Mouse (Mus musculus): ENCODE results near the gene Dcp1a.

Dcp1a gene

DNA sequence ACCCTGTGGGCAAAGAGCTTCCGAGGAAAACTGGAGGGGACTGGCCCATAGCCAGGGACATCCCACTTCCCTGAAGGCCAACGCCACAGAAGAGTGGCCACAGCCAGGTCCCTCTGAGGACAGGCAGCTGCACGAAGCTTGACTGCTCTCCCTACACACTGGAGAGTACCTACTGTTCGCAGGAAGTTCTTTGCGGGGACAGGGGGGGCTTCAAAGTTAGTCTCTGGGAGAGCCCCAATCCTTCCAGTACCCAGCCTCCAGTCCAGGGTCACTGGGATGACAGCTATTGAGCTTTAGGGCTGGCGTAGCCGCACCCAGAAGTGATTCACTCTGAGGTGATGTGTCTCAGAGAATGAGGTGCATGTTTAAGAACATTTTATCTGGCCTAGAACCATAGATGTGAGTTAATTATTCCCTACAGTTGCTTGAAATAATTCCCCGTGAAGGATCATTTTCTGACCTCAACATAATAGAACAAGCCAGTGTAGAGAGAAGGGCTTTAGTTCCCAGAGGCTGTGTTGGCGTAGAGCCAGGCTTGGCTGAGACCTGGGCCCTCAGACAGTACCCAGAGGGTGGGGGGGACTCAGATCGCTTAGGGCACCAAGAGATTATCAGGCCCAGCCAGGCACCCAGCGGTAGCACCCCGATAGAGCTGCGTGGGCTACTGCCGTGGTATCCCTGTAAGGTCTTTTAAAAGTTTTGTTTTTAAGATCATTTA lies 82.3 kb downstream of the Dcp1a start:
- peak; percentile 25 for DNase-seq

DNA sequence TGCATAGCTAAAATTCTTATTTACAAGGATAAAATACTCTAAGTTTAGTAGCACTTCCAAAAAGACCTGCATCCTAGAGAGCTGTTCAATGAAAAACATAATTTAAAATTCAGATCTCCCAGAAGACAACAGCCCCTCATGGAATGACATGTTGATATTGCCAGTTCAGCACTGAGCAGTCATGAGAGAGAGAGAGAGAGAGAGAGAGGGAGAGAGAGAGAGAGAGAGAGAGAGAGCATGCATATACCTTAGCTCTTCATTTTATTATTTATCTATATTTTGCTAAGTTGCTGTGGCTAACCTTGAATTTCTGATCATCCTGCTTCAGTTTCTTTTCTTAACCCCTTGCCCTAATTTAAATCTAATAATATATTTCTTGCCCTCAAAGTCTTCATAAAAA lies 83.0 kb downstream of the Dcp1a start:
- DNase-seq = no peak

DNA sequence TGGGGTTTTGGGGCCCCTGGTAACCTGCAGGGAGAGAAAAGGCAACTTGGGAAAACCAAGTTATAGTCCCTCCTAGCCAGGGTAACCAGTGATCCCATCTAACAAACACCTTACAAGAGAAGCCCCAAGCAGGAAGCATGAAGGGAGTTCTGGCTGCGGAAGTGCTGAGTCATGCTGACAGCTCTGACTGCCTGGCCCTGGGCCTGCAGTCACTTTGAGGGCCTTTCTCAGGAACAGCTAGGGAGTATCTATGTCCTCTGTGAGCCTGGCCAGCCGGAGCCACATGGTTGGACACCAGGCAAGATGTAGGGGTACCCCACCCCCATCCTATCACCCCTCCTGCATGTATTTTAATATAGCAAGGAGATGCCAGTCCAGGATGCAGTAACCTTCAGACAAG lies 85.1 kb downstream of the Dcp1a start:
- peak; percentile 56 for DNase-seq

DNA sequence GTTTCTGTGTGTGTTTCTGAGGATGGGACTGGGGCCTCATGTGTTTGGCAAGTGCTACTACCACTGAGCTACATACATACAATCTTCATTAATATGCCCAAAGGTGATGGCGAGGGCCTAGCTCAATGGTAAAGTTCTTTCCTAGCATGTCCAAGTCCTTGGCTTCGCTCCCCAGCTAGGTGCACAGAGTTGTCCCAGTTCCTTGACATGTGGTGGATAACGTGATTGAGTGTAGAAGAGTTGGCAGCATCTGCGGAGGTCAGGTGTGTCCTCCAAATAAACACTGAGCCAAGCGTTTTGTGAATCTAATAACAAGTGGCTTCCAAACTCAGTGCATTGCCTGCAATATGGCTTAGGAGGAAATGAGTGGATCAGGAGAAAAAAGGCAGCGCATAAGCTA lies 87.0 kb downstream of the Dcp1a start:
- DNase-seq = no peak

DNA sequence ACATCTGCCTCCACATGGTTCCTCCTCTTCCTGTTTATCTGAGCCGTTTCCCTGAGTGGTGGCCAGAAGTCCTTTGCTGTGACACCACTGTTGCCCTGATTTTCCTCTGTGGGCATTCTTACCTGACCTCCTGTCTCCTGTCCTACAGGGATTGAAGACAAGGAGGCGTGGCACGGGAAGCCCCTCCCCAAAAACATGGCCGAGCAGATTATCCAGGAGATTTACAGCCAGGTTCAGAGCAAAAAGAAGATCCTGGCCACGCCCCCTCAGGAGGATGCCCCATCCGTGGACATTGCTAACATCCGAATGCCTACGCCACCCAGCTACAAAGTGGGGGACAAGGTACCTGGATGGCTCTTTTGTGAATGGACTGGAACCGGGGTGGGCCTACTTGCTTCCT lies 88.7 kb downstream of the Dcp1a start:
- no peak for DNase-seq

DNA sequence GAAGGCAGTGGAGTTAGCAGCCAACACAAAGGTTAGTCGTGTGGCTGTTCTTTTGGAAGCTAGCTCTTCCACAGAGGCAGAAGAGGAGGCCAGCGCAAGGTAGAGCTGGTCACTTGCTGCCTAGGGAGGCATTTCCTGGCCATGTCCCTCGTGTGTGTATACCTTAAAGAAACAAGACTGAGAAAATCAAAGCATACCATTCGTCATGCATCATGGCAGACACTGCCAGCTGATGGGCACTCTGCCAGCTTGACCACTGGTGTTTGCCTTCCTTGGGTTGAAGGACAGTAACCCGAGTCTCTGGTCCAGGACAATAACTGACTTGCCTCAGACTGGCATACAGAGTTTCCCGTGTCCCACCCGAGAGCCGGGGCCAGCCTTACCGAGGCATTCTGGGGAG lies 91.0 kb downstream of the Dcp1a start:
- no peak for DNase-seq

DNA sequence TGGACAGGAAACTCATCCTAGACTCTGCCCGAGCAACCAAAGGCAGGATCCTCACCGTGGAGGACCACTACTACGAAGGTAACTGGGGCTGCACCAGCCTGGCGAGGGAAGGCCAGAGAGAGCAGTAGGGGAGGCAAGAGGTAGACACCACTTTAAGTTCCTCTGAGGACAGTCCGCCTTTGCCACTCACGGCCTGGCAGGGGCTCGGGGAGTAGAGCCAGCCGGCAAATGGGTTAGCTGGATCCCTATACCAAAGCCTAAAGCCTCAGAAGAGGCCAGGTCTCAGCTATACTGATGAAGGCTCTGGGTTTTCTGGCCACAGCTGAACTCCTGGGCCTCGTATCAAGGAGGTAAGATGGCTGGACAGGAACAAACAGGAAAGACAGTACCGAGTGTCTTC lies 92.9 kb downstream of the Dcp1a start:
- no peak for DNase-seq

DNA sequence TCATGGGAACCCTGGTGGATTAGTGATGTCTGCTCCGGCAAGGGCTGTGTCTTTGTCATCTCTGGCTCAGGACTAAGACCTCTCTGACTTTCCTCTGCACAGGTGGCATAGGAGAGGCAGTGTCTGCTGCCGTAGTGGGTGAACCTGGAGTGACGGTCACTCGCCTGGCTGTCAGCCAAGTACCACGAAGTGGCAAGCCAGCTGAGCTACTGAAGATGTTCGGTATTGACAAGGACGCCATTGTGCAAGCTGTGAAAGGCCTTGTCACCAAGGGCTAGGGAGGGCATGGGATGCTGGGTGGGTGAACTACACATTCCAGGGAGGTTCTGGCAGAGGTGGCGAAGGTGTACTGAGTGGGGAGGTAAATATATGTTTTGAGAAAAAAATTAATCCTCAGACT lies 93.9 kb downstream of the Dcp1a start:
- no peak for DNase-seq

DNA sequence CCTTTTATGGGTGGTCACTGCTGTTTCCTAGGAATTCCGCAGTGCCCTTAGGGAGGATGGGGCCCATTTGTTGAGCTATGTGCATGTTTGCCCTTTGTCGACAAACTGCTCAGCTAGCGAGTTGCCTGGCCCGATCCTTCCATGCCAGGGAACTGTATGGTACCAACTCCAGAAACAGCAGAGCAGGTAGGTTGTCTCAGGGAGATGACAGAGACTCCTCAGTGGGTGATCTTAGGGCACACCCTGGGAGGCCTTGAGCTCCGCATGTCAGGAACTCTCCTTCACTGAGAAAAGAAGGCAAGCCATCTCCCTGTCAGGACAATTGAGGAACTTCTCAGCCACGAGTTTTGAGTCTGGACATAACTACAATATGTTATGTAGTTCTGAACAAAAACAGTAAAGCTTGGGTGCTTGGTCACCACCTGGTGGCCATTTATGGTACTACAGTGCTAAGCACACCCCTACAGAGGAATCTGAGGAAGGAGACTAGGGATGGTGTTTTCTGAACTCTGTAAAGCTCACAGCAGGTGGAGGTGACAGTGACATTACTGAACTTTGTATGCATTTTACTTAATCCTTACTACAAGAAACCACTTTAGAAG lies 94.7 kb downstream of the Dcp1a start:
- peak; percentile 66 for DNase-seq

DNA sequence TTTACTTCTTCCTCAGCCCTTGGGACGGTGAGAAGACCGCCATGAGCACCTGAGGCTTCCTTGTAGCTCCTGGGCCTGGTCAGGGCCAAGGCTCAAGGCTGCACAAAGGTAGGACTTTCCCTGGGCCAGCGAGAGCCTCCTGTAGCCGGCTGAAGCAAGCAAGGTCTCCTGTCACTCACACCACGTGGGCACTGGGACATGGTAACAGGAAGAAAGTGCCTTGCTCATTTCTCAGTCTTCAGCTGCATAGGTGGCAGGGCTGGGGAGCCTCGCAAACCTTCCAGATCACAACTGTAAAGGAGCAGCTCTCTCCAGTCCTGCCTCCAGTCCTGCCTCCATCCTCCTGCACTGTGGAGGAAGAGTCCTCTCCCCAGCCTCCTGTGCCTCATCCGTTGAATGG lies 96.5 kb downstream of the Dcp1a start:
- no peak for DNase-seq

DNA sequence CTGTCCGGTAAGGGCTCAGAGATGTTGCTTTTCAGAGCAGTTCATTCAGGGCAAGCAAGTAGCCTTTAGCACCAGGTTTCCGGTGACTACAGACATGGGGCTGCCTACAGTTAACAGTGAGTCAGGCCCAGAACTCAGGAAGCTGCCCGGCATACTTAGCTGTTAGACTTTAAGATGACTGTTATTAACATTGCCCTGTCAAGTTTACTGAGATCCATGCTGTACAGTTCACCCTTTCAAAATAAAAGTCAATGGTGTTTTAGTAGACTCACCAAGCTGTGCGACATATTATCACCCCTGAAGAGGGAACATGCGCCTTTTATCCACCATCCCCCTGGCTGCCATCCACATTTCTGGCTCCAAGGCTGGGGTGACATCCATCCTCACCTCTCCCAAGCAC lies 96.9 kb downstream of the Dcp1a start:
- no peak for DNase-seq

All from right cerebral cortex, adult 18-20 months (tissue).